Mouse (Mus musculus) spleen, postnatal 4 days (tissue): ENCODE measurements around the gene Hist1h2af.
A peak's percentile ranks its signal among the peaks of the same experiment; 100 is the strongest.

ENCODE experiments used
- DNase-seq, 2 experiments: peaks; one replicate each; pipeline ENCODE4 v3.0.0; 2022; ENCODE audit warnings: low spot score in 2 of 2

The Hist1h2af gene

DNA sequence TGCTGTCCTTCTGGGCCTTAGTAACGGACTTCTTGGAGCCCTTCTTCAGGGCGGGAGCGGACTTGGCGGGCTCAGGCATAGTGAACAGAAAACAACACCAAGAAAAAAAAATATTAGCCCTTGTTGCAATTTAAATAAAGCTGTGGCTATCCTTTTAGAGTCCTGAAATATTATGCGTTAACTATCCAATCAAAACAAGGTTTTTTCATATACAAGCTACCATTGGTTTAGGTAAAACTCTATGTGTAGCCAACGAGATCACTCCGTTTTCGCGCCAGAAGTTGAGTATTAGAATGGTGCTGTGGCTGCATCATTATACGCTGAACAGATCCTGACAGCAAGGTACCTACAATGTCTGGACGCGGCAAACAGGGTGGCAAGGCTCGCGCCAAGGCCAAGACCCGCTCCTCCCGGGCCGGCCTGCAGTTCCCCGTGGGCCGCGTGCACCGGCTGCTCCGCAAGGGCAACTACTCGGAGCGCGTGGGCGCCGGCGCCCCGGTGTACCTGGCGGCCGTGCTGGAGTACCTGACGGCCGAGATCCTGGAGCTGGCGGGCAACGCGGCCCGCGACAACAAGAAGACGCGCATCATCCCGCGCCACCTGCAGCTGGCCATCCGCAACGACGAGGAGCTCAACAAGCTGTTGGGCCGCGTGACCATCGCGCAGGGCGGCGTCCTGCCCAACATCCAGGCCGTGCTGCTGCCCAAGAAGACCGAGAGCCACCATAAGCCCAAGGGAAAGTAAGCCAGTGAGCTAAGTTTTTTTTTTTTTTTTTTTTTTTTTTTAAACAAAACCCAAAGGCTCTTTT, at the start of gene Hist1h2af:
Gene Hist1h2af (plus strand): TSS at position 347 of the 808 bp plus-strand sequence.
- peak; percentile 83 to 88 for DNase-seq

DNA sequence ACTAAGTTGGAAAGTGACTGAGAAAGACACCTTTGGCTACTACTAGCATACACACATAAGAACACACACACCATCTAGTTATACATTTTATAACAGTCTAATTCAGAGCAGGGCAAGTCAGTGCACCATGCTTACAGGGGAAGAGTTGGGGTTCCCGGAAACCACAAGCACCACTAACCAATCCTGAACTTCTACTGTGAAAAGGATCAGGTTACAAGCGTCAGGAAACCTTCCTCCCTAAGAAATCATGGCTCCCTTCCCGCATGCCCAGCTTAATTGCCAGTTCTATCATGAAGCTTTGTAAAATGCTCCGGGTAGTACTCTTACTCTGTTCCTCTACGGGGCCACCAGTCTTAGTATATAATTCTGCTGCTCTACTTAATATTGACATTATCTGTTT, 48.4 kb upstream of the Hist1h2af start:
- DNase-seq = no peak

DNA sequence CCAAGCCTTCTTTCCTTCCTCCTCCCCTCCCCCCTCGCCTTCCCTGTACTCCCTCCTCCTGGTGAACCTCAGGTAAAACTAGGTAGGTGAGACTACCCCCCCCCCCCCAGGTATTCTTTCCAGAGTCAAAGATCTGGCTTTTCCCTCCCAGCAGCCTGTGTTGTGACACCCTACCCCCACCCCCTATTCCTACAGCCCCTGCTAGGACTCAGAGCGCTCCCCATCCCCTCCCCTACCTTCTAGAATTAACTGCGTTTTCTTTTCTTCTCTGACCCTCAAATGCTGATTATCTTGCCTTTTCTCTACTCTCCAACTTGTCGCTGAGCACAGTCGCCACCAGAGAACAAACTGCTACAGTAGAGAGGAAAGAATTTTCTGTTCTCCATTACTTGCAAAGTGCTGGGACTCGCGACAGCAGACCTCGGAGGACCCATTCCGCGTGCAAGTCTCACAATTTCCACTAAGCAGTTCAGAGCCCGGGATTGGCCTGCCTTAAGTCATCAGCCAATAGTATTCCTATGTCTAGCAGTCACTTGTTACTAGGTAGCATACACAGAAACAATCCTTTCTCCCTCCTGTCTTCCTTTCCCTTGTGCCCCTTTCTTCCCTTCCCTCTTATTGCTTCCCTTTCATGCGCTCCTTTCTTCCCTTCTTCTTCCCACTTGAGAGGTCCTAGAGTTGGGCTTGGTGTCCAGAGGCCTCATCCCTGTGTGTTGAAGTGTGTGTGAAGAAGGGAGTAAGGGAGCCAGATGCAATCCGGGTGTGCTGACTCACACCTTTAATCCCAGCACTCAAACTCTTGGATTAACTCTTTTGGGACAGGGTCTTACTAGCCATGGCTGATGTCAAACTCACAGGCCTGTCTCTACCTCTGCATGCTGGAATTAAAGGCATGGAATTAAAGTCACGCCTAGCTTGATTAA, 45.0 kb upstream of the Hist1h2af start, which contains the start of gene Btn2a2:
Gene Btn2a2 (minus strand): TSS at position 458 of the 923 bp plus-strand sequence.
- DNase-seq = no peak

DNA sequence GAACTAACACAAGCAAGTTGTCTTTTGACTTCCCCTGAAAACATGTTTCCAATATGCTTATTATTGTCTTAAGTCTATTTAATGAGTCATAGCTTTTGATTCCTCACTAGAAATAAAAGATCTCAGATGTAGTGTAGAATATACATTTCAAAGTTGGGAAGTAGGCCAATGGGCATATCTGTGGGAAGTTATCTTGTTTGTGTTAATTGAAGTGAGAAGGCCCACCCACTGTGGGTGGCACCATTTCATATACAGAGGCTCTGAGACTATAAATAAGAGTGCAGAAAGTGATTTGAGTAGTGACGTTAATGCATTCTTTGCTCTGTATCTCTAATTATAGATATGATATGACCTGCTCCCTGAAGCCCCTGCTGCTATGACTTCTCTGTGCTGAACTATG, 42.8 kb upstream of the Hist1h2af start:
- DNase-seq = no peak

DNA sequence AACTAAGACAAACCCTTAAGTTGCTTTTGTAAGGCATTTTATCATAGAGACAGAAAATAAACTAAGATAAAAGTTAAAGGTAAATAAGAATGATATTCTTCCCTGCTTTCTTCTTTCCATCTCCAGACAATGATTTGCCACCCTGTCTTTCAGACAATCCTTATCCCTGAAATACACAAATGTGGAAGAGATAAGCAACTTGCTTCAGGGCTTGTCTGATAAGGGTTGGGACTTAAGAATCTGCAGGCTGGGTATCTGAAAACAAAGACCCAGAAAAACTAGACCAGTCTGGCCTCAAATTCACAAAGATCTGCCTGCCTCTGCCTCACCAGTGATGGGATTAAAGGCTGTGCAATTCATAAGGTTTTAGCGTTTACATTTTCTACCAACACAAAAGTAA, 42.4 kb upstream of the Hist1h2af start:
- no peak for DNase-seq

DNA sequence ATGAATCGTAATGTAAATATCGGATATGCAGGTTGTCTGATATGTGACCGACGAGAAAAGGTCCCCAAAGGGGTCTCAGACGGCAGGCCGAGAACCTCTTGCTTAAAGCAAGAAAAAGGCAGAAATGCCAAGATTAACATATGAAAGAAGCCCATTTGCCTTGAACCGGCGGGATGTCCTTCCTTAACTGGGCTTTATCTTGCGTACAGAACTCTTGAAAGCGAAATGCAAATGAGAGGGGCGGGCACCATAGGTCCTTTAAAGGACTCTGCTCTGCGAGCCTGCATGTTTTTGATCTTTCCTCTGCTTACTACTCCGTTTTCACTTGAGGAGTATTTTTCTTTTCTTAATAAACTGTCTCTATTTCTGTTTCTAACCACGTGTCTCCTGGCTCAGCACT, 41.7 kb upstream of the Hist1h2af start:
- no peak for DNase-seq

DNA sequence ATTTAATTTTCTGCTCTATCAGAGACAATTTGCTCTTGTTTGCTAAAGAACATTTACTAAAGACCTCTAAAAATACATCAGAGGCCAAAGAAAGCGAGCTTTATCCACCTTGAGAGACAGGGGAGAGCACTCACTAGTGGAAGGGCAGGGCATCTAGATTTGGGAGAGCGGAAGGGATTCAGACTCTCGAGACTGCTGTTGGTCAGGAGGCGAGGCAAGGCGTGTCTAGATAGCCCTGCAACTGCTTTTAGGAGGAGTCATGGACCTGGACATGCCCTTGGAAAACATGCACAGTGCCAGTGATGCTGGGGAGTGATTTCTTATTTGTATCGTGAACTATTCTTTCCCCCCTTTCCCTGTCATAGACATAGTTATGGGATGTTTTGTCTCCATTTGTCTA, 38.2 kb upstream of the Hist1h2af start:
- no peak for DNase-seq

DNA sequence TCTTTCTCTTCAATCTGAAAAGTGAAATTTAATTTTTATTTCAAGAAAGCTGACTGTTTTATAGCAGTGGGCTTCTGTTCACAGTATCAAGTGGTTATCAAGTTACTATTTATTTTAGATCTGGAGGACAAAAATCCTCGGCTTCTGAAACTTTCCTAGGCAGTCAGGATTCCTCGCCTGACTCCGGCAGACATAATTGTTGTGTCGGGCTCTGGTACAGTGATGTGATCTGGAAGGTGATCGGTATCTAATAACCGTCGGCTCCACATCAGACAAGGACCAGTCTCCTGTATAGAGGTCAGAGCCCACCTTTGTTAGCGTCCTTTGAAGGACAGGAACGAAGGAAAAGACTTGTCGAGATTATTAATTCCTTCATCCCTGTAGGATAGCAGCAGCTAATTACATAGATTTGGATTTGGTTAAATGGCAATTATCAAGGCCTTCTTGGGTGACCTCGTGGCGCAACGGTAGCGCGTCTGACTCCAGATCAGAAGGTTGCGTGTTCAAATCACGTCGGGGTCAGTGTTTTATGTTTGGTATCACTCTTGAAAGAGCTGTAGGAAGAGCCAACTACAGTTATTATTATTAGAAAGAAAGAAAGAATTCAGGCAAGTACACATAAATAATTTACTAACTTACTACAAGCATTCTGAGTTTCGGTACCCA, 35.9 kb upstream of the Hist1h2af start:
- peak; percentile 48 to 72 for DNase-seq

DNA sequence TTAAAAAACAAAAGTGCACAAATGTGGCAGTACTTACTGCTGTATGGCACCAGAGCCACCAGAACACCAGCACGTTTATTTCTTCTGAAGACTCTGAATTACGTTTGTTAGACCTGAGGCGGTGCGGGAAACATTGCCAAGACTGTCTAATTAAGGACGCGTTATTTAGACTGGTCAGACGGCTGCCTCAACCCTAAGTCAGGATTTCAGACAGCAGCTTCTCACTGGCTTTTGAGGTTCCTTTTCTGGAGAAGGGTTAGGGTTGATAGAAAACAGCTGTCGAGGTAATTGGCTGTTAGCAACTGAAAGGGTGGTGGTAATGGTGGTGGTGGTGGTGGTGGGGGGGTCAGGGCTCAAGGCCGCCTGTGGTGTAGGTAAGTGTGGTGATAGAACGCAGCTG, 35.1 kb upstream of the Hist1h2af start:
- no peak for DNase-seq

DNA sequence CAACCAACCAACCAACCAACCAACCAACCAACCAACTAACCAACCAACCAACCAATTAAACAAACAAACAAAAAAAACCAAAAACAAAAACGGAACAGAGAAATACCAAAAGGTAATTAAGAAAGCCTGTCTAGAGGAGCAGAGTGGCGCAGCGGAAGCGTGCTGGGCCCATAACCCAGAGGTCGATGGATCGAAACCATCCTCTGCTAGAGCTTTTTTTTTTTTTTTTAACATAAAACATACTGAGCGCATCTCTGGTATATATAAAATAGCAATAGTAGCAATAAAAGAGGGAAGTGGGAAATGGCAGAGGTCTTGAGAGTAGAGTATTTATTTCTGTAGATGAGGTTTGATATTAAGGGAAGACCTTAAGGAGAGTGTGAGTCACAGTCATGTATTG, 33.8 kb upstream of the Hist1h2af start:
- no peak for DNase-seq

DNA sequence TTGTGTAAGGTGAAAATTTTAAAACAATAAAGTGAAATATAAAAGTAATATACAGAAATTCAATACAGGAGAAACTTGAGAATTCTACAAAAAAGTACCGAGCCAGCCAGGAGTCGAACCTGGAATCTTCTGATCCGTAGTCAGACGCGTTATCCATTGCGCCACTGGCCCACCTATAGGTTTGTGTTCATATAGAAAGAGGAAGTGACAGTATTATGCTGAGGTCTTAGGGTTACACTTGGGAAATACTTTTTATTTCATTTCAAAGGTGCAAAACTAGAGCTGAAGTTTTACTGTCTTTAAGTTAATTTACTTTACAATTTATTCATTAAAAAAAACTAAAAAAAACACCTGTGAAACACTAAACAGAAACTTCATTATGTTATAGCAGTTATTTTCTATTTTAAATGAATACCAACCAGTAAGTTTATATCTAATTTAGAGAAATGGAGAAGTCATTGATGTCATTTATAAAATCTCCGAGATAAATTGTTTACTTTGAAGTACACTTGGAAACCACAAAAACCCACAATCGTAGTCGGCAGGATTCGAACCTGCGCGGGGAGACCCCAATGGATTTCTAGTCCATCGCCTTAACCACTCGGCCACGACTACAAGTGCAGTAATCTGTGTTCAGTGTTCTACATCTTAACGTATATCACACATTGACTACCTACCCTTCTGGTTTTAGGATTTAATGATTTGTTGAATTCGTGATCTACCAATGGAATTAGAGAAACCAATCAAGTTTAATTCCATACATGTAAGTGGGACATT, 33.1 kb upstream of the Hist1h2af start:
- peak; percentile 79 to 86 for DNase-seq

DNA sequence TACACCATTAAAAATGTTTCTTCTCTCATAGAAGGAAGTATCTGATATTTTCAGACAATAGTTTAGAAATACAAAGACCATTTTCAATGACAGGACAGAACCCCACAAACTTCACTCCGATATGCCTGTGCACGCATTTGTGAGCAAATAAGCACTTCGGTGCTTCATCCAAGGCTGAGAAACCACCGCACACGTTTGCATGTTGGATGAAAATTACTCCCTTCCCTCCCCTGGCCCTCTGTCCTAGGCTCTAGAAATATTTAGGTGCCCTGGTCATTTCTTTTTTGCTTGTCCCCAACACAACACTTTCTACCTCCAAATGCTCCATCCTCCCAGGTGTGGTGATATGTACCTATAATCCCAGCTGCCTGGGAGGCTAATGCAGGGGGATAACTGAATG, 32.2 kb upstream of the Hist1h2af start:
- DNase-seq = no peak

DNA sequence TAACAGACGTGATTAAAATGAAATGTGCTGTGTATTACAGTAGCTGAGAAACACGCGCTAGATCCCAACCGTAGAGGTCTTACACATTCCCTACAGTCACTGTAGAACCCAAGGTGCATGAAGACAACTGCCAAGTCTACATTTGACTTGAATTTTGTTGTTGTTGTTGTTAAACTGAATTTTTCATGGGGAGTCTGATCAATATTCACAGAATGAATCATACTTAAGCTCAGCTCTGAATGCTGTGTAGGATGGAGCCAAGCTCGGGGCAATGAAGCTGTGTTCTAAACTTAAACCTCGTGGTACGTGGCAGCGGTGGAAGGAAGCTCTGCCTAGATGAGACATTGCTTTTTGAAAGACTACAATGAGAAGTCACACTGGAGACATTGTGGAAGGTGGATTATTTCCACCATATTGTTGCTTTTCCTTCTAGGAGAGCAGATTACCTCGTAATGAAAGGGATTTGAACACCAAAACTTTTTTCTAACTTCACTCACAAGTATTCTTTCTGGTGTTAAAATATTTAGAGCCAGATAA, 31.6 kb upstream of the Hist1h2af start:
- no peak for DNase-seq

DNA sequence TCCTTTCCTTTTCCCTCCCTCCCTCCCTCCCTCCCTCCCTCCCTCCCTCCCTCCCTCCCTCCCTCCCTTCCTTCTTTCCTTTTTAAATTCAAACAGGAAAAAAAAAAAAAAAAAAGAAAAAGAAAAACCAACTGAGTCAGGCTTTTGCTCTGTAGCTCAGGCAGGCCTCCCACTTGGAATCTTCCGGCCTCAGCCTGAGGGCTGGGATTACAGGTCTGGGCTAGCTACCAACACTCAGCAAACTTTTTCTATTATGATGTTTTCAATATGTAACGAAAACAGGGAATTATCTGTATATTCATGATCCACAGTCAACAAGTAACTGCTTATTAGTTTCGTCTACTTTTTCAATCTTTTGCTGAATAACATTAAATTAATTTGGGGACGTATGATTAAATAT, 30.8 kb upstream of the Hist1h2af start:
- DNase-seq = no peak

DNA sequence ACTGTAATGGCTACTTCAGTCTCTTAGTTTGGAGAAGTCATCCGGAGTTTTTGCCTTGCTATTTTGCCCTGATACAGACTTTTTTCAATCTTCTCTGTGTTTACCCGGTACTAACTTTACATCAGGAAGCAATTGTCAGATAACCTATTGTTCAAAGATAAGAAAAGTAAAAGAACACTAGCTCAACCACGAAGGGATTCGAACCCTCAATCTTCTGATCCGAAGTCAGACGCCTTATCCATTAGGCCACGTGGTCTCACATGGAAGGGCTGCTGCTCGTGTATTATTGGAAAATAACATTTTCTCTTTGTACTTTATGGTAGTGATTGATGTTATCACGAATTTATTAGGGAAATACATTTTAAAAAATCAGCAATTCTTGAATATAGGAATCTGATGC, 29.9 kb upstream of the Hist1h2af start:
- peak; percentile 72 to 82 for DNase-seq

DNA sequence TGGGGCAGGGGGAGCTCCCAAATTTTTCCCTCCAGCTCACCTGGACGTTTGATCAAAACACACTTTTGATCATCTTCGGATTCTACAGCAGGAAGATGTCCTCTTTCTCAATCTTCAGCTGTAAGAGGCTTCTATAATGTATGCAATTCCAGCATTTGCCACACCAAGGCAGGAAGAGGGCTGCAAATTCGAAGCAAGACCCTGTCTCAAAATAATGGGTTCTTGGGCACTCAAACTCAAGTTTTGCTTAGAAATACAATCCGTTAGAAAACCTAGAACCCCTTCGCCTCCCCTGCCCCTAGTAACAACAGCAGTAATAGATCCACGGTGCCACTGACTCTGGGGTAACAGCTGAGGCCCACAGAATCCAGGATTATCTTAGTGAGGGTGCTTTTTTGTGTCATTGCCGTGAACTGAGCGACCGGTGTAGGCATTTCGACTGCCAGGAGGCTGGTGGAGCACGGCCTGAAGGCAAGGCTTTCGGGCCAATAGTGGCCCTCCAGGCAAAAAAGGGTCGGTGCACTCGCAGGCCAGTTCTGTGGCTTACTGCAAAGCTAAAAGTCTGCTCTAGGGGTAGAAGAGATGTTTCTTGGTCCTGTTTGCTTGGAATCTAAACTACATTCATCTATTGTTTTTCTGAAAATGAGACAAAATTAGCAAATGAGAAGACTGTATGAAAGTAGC, 27.9 kb upstream of the Hist1h2af start:
- no peak for DNase-seq

DNA sequence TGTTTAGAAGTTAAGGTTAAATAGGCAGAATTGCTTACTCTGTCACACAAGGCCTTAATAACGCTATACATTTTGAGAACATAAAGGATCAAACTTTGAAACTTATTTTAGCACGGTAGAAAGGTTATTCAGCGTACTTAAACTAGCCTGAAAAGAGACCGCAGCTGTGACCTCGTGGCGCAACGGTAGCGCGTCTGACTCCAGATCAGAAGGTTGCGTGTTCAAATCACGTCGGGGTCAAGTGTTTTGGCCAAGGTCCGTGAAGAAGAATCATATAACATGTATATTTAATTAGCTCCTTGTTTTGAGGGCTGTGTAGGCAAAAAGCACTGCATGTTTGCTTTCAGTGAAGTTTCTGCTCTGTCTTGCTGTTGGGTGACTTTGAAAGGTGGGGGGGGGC, 27.4 kb upstream of the Hist1h2af start:
- DNase-seq = peak; percentile 80 to 91

DNA sequence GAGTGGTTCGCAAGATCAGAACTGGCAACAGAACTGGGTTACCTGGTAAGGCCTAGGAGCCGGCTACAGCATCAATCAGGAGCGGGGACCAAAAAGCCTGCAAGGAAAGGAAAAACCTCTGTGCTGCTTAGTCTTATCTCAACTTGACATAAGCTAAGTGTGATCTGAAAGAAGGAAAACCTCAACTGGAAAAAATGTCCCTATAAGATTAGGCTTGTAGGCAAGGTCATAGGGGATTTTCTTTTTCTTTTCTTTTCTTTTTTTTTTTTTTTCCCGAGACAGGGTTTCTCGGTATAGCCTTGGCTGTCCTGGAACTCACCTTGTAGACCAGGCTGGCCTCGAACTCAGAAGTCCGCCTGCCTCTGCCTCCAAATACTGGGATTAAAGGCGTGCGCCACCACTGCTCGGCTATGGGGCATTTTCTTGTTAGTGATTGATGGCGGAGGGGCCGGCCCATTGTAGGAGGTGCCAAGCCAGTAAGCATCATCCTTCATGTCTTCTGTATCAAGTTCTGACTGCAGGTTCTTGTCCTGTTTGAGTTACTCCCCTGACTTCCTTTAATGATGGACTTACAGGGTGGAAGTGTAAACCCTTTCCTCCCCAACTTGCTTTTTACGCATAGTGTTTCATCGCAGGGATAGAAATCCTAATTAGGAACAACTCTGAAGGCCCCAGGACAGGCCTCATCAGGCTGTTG, 26.7 kb upstream of the Hist1h2af start:
- no peak for DNase-seq

DNA sequence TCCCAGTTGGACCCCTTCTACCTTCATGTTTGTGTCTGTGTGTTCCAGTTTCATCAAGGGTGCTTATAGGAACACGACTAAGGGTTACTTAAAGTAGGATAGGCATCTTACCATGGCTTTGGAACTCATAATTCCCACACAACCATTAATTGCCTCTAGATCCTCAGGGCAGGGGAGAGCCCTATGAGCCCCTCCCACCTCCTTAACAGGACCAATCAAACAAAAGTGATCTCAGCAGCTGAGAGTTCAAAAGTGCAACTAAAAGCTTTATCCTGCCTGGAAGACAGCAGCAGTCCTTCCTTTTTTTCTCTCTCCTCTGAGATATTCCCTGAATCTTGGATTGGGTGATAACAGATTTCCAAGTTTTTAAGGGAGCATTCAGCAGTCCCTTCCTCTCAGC, 23.6 kb upstream of the Hist1h2af start:
- no peak for DNase-seq

DNA sequence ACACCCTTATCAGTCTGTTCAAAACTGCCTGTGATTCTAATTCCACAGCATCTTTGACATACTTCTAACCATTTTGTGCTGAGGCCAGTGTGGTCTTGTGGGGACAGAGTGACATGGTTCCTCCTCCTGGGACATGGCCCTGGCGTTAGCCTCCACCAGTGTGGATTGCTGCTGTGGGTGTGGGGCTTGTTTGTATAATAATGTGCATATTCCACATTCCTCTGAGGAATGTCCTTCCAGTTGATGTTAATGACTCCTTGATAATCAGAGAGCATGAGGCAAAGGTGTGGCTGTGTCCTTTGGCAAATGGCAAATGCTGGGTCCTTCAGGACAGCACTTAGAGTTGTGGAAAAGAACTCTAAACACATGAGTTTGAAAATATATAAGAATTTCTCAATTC, 20.2 kb upstream of the Hist1h2af start:
- DNase-seq = no peak
